Mouse (Mus musculus) embryonic fibroblast, embryonic 13.5 days (primary cell): ENCODE results near the gene Nop58.

Experiments used
- CTCF ChIP-seq: IDR thresholded peaks from 2 replicates; pipeline ENCODE4 v1.5.1; 2011; ENCODE audit warnings: mild to moderate bottlenecking, control low read depth, low read length, moderate library complexity, borderline replicate concordance; ENCODE audit not compliant: insufficient read depth
- POLR2A ChIP-seq: IDR thresholded peaks from 2 replicates; pipeline ENCODE4 v1.6.1; 2011; ENCODE audit warnings: low read depth, mild to moderate bottlenecking, control low read depth, low read length, moderate library complexity

DNA sequence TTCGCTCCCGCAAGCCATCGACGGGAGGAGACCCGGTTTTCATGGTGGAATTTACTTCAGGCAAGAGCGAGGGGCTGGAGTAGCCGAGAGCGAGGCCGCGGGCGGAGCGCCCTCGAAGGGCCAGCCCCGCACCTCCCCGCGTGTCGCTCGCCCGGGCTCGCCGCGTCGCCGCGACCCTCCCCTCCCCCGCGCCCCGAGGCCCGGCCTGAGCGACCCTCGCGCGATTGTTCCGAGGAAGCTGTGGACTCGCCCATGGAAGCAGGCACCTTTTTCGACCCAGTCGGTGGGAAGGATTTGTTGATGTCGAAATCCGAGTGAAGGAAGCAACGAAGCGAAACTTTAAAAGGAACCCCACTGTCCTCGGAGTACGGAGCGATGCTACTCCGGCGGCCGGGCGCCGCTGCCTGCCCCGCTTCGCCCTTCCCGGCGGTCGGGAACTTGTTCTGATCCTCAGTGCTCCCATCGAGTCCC lies 79.0 kb downstream of the Nop58 start:
- TF ChIP-seq CTCF (no peak), POLR2A (peak; percentile 61)
